Mouse (Mus musculus) kidney, adult 2 months (tissue): ENCODE data around the gene Plcb2.

Experiments used
- CTCF ChIP-seq: fragments of 200-500 bp; conservative IDR thresholded peaks from 2 replicates; pipeline ENCODE4 v1.5.1; 2011; ENCODE audit warnings: low read depth, mild to moderate bottlenecking, control low read depth, low read length, moderate library complexity, mixed read lengths; ENCODE audit not compliant: insufficient read depth, insufficient read length
- POLR2A ChIP-seq: fragments of 200-500 bp; IDR thresholded peaks from one replicate; pipeline ENCODE4 v1.6.1; 2011; ENCODE audit warnings: low read depth, low read length, control low read depth

DNA sequence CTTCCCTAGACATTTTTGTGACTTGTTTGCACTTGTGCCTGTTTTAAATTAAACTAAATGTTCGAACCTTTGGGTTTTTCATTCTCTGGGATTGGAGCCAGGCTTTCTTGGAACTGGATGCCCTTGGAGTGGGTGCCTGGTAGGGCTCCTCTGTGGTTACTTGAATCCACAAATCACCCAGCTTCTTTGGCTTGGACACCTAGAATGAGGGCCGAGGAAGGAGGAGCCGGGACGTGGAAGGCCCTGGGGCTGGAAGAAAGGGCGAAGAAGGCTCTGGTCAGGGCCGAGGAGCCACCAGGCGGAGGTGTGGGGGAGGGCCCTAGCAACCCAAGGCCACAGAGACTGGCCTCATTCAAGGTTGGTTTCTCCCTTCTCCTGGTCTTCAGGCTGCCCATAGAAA is 30.3 kb downstream of the Plcb2 start:
- TF ChIP-seq POLR2A (no peak), CTCF (no peak)
